In genomic region chr2:165056377-165057085, GRCm38 (mm10) we compare ENCODE assay signal across 10 mouse cellular contexts. TPM values are rescaled to one million over a fixed set of nuclear protein-coding genes. Genes with fewer than 3 reads are reported as not detected.
DNase-seq lines count a peak whose midpoint lies in the region; ATAC-seq and TF ChIP-seq lines count a peak whose summit lies in the region.
"Had no signal": no experiment of that assay in that cellular context is flagged by ENCODE, and none has a peak within 500 bp of the region (broad histone marks: within the 10 kb centered on the region; RNA-seq: fewer than 3 reads in every experiment).

No protein-coding gene starts in this region.

- no peak for ATAC-seq in liver, embryonic 11.5 days (replicated peaks; ENCODE audit: low FRiP score)
- no peak for ATAC-seq in embryonic facial prominence, embryonic 13.5 days (ENCODE audit: insufficient number of reproducible peaks, insufficient read depth, low FRiP score, low TSS enrichment, low read depth)
- ATAC-seq in intestine, postnatal 0 days, result no peak
- ATAC-seq in neutrophil, adult 5-6 weeks (ENCODE audit: extremely low read depth, insufficient number of reproducible peaks, low FRiP score, poor library complexity, severe bottlenecking), result peak; percentile 61
- ATAC-seq: Patski had no signal

- DNase-seq in liver, embryonic 11.5 days (ENCODE audit: low spot score), result no peak
- DNase-seq in liver, result no peak
- DNase-seq in layer of hippocampus, adult 2 months (ENCODE audit: low spot score in 2 of 2), result no peak
- no peak for DNase-seq in urinary bladder, postnatal 10 days (ENCODE audit: low spot score)
- no peak for DNase-seq in layer of hippocampus, adult 18-20 months (ENCODE audit: low spot score in 2 of 2)

- peak overlapping the region; percentile 41; the same call in 1 of the 2 replicates for H3K4me3 ChIP-seq in liver, embryonic 11.5 days (ENCODE audit: low read depth, low read length)
- 0 out of 2 replicates have a peak overlapping the region, but pooled peaks have one; percentile 1 for H3K4me3 ChIP-seq in embryonic facial prominence, embryonic 13.5 days
- H3K4me3 ChIP-seq in intestine, postnatal 0 days (ENCODE audit: low read depth, low read length), result no peak overlapping the region
- H3K4me3 ChIP-seq in layer of hippocampus, adult 2 months, result no peak overlapping the region

- no peak overlapping the region for H3K9ac ChIP-seq in liver, embryonic 11.5 days (ENCODE audit: low read depth, low read length)
- no peak overlapping the region for H3K9ac ChIP-seq in embryonic facial prominence, embryonic 13.5 days
- no peak overlapping the region for H3K9ac ChIP-seq in intestine, postnatal 0 days (ENCODE audit: low read depth, low read length)

- peak overlapping the region; percentile 56 for H3K4me2 ChIP-seq in liver, embryonic 11.5 days
- peak overlapping the region; percentile 59 for H3K4me2 ChIP-seq in embryonic facial prominence, embryonic 13.5 days
- peak overlapping the region; percentile 60; the same call in 1 of the 2 replicates for H3K4me2 ChIP-seq in intestine, postnatal 0 days (replicated peaks; ENCODE audit: low read depth)

- no peaks in the 10 kb centered on the region for H3K36me3 ChIP-seq in liver, embryonic 11.5 days (ENCODE audit: control insufficient read depth, insufficient read depth, low read length)
- no peaks in the 10 kb centered on the region for H3K36me3 ChIP-seq in embryonic facial prominence, embryonic 13.5 days
- H3K36me3 ChIP-seq in intestine, postnatal 0 days (ENCODE audit: control insufficient read depth, insufficient read depth), result no peaks in the 10 kb centered on the region

- H3K4me1 ChIP-seq in liver, embryonic 11.5 days (replicated peaks; ENCODE audit: control insufficient read depth, insufficient read depth, low read length), result no peaks in the 10 kb centered on the region; the same call in 1 of the 2 replicates
- peaks cover 25% of the 10 kb centered on the region for H3K4me1 ChIP-seq in embryonic facial prominence, embryonic 13.5 days
- H3K4me1 ChIP-seq in intestine, postnatal 0 days (replicated peaks; ENCODE audit: control insufficient read depth, insufficient read depth, low read length), result 0 out of 2 replicates have a peak, but pooled peaks cover 10% of the 10 kb centered on the region

- no peak overlapping the region for H3K27ac ChIP-seq in liver, embryonic 11.5 days (ENCODE audit: low read depth, low read length)
- H3K27ac ChIP-seq in embryonic facial prominence, embryonic 13.5 days, result no peak overlapping the region
- no peak overlapping the region for H3K27ac ChIP-seq in intestine, postnatal 0 days (ENCODE audit: low read depth, low read length)
- H3K27ac ChIP-seq in layer of hippocampus, adult 2 months, result no peak overlapping the region

- TF ChIP-seq CTCF in intestine, postnatal 0 days (IDR thresholded peaks at IDR 0.05; ENCODE audit: low read depth), result no peak
- no peak for TF ChIP-seq CTCF in layer of hippocampus, adult 2 months (conservative IDR thresholded peaks at IDR 0.05)

- WGBS in liver, embryonic 11.5 days, result 71% methylated on average over 14 of the region's 14 CpGs
- 71% methylated on average over 14 of the region's 14 CpGs for WGBS in embryonic facial prominence, embryonic 13.5 days
- 75% methylated on average over 14 of the region's 14 CpGs for WGBS in intestine, postnatal 0 days

- H3K9me3 ChIP-seq in liver, embryonic 11.5 days (ENCODE audit: control insufficient read depth, low read length), result no peaks in the 10 kb centered on the region
- H3K9me3 ChIP-seq in embryonic facial prominence, embryonic 13.5 days, result no peaks in the 10 kb centered on the region
- no peaks in the 10 kb centered on the region for H3K9me3 ChIP-seq in intestine, postnatal 0 days (ENCODE audit: control insufficient read depth)

- H3K27me3 ChIP-seq in liver, embryonic 11.5 days (replicated peaks; ENCODE audit: control insufficient read depth, insufficient read depth, low read length), result peaks cover 24% of the 10 kb centered on the region
- H3K27me3 ChIP-seq in embryonic facial prominence, embryonic 13.5 days, result peaks cover 23% of the 10 kb centered on the region
- H3K27me3 ChIP-seq in intestine, postnatal 0 days (replicated peaks; ENCODE audit: control insufficient read depth, insufficient read depth, low read length), result no peaks in the 10 kb centered on the region

RNA-seq across cellular contexts. Expression of gene Cd40, which starts 1.1 kb away (rescaled TPM):
- 5.5 and 7.7 TPM in 2 replicates for polyA plus RNA-seq in liver, embryonic 11.5 days (2014; fragmentation: Nextera tagmentation; extraction: Ambion mirVana)
- 4.9 and 6.3 TPM in 2 replicates for polyA plus RNA-seq in embryonic facial prominence, embryonic 13.5 days (2015; fragmentation: Nextera tagmentation; extraction: Ambion mirVana)
- 3.6 and 4.6 TPM in 2 replicates for polyA plus RNA-seq in intestine, postnatal 0 days (2015; fragmentation: Nextera tagmentation; extraction: Ambion mirVana)
- 63.9 and 81.2 TPM in 2 replicates for total RNA-seq in neutrophil, adult 5-6 weeks (2017)
- total RNA-seq in layer of hippocampus, adult 2 months (2021), result under 1 TPM; 0.33 to 0.91 TPM
- total RNA-seq in layer of hippocampus, adult 18-20 months (2021), result under 1 TPM; 0.10 to 0.28 TPM

RNA-seq across cellular contexts. Expression of gene Ncoa5, which starts 21.9 kb away (rescaled TPM):
- 45.0 and 45.9 TPM in 2 replicates for polyA plus RNA-seq in liver, embryonic 11.5 days (2014; fragmentation: Nextera tagmentation; extraction: Ambion mirVana)
- polyA plus RNA-seq in embryonic facial prominence, embryonic 13.5 days (2015; fragmentation: Nextera tagmentation; extraction: Ambion mirVana), result 94.8 and 95.8 TPM in 2 replicates
- 11.9 and 13.9 TPM in 2 replicates for polyA plus RNA-seq in intestine, postnatal 0 days (2015; fragmentation: Nextera tagmentation; extraction: Ambion mirVana)
- total RNA-seq in neutrophil, adult 5-6 weeks (2017), result 43.1 and 51.1 TPM in 2 replicates
- total RNA-seq in layer of hippocampus, adult 2 months (2021), result 10 to 100 TPM; 57.8 to 63.8 TPM
- 10 to 100 TPM; 57.0 to 59.2 TPM for total RNA-seq in layer of hippocampus, adult 18-20 months (2021)

RNA-seq across cellular contexts. Expression of gene 1700025C18Rik, which starts 34.0 kb away (rescaled TPM):
- polyA plus RNA-seq in liver, embryonic 11.5 days (2014; fragmentation: Nextera tagmentation; extraction: Ambion mirVana), result not detected in 2 replicates
- polyA plus RNA-seq in embryonic facial prominence, embryonic 13.5 days (2015; fragmentation: Nextera tagmentation; extraction: Ambion mirVana), result not detected in 2 replicates
- not detected in 2 replicates for polyA plus RNA-seq in intestine, postnatal 0 days (2015; fragmentation: Nextera tagmentation; extraction: Ambion mirVana)
- total RNA-seq in neutrophil, adult 5-6 weeks (2017), result not detected in 2 replicates
- total RNA-seq in layer of hippocampus, adult 2 months (2021), result not detected
- total RNA-seq in layer of hippocampus, adult 18-20 months (2021), result not detected
- total RNA-seq: gastrocnemius, adult 8-10 months had no signal
- polyA plus RNA-seq: Patski had no signal

Comparison
In these comparisons a context has a peak if more than half of its experiments do, and no peak if none do; other contexts are left out.
1. H3K4me3 ChIP-seq: peak in liver, embryonic 11.5 days (single experiment) and embryonic facial prominence, embryonic 13.5 days (single experiment); none in intestine, postnatal 0 days (single experiment) and layer of hippocampus, adult 2 months (single experiment).
2. RNA of gene Cd40, which starts 1.1 kb away (total RNA-seq): 63.9 to 81.2 TPM in neutrophil, adult 5-6 weeks; 0.33 to 0.91 TPM in layer of hippocampus, adult 2 months and 0.10 to 0.28 TPM in layer of hippocampus, adult 18-20 months; every median in the first group is over 10 times any median in the second.
3. Peak in every context shown above with its lines, with median percentiles within 50 percentile points of each other: H3K4me2 ChIP-seq.